Mouse (Mus musculus) liver, adult 2 months (tissue): ENCODE results near the gene Ptpn11. TPM values are rescaled to one million over a fixed set of nuclear protein-coding genes. Genes with fewer than 3 reads are reported as not detected.

Experiments used
- DNase-seq: peaks from one replicate; pipeline ENCODE4 v3.0.0-alpha.2; 2011; ENCODE audit warnings: low read depth, low spot score; ENCODE audit errors: extremely low read depth
- H3K27ac ChIP-seq: fragments of 200-500 bp; replicated peaks from 2 replicates; pipeline ENCODE4 v1.5.1; 2012; ENCODE audit warnings: low read depth, mild to moderate bottlenecking, control low read depth, inconsistent platforms, low read length; ENCODE audit not compliant: insufficient read depth
- H3K27me3 ChIP-seq: fragments of 200-500 bp; 2 replicates; pipeline ENCODE4 v1.6.1; 2012; ENCODE audit warnings: mild to moderate bottlenecking, moderate library complexity, low read length, inconsistent platforms; ENCODE audit not compliant: control insufficient read depth, insufficient read depth
- H3K36me3 ChIP-seq: fragments of 200-500 bp; 2 replicates; pipeline ENCODE4 v1.6.1; 2012; ENCODE audit warnings: low read length, inconsistent platforms; ENCODE audit not compliant: control insufficient read depth, insufficient read depth
- H3K4me1 ChIP-seq: fragments of 200-500 bp; 2 replicates; pipeline ENCODE4 v1.6.1; 2011; ENCODE audit warnings: low read length; ENCODE audit not compliant: control insufficient read depth, insufficient read depth
- H3K4me3 ChIP-seq: fragments of 200-500 bp; 2 replicates; pipeline ENCODE4 v1.5.1; 2011; ENCODE audit warnings: low read depth, mild to moderate bottlenecking, control low read depth, low read length, moderate library complexity; ENCODE audit not compliant: insufficient read depth
- H3K79me2 ChIP-seq: fragments of 200-500 bp; 2 replicates; pipeline ENCODE4 v1.6.1; 2012; ENCODE audit warnings: inconsistent platforms, mild to moderate bottlenecking, low read length, moderate library complexity; ENCODE audit not compliant: control insufficient read depth, insufficient read depth
- H3K9ac ChIP-seq: fragments of 200-500 bp; 2 replicates; pipeline ENCODE4 v1.6.1; 2012; ENCODE audit warnings: low read depth, mild to moderate bottlenecking, control low read depth, inconsistent platforms, low read length
- CTCF ChIP-seq: fragments of 200-500 bp; IDR thresholded peaks from 2 replicates; pipeline ENCODE4 v1.5.1; 2011; ENCODE audit warnings: low read depth, low read length, control low read depth
- POLR2A ChIP-seq: fragments of 200-500 bp; IDR thresholded peaks from 2 replicates; pipeline ENCODE4 v1.6.1; 2011; ENCODE audit warnings: low read length, control low read depth; ENCODE audit not compliant: insufficient read depth; ENCODE audit errors: extremely low read depth
- WGBS: fragments of 180-500 bp; shearing (Covaris S2); methylation state at CpG from one replicate; pipeline ENCODE4 v1.1.7; 2018; 5-methylcytosine and 5-hydroxymethylcytosine counted together
- polyA plus RNA-seq: library from polyadenylated mRNA; depleted of rRNA; stranded (reverse); fragments of >200 nt; gene quantifications from 2 replicates; pipeline ENCODE4 v1.2.3, GENCODE M21; 2012
- total RNA-seq: library from RNA; depleted of rRNA; stranded (reverse); fragments of >200 nt; gene quantifications from 2 replicates; pipeline ENCODE4 v1.2.3, GENCODE M21; 2014

Ptpn11 gene
- total and polyA plus RNA-seq, 2 experiments: 15.6 to 23.1 TPM

- WGBS: 80% methylated on average over 13 of the region's 13 CpGs
- H3K79me2 ChIP-seq: no peaks in the 10 kb centered on the region
- no peaks in the 10 kb centered on the region for H3K27me3 ChIP-seq
- DNase-seq: no peak
- H3K4me1 ChIP-seq: no peaks in the 10 kb centered on the region
- H3K27ac ChIP-seq: no peak overlapping the region
- no peak overlapping the region for H3K4me3 ChIP-seq
- TF ChIP-seq POLR2A: no peak
- TF ChIP-seq CTCF: no peak
- no peaks in the 10 kb centered on the region for H3K36me3 ChIP-seq
- H3K9ac ChIP-seq: no peak overlapping the region
Observed at GRCm38 (mm10) chr5:121119331-121120034, 71.7 kb downstream of the Ptpn11 start.

- no peak for DNase-seq
- no peak for TF ChIP-seq POLR2A
- TF ChIP-seq CTCF: no peak
- H3K9ac ChIP-seq: no peak overlapping the region
- 35% methylated on average over 4 of the region's 4 CpGs for WGBS
- no peak overlapping the region for H3K4me3 ChIP-seq
- no peaks in the 10 kb centered on the region for H3K27me3 ChIP-seq
- H3K36me3 ChIP-seq: no peaks in the 10 kb centered on the region
- H3K4me1 ChIP-seq: no peaks in the 10 kb centered on the region
- no peak overlapping the region for H3K27ac ChIP-seq
- no peaks in the 10 kb centered on the region for H3K79me2 ChIP-seq
Observed at GRCm38 (mm10) chr5:121118345-121118744, 72.9 kb downstream of the Ptpn11 start.

- no peaks in the 10 kb centered on the region for H3K79me2 ChIP-seq
- TF ChIP-seq CTCF (no peak), POLR2A (no peak)
- H3K4me3 ChIP-seq: no peak overlapping the region
- DNase-seq: no peak
- H3K36me3 ChIP-seq: no peaks in the 10 kb centered on the region
- no peaks in the 10 kb centered on the region for H3K4me1 ChIP-seq
- no peak overlapping the region for H3K9ac ChIP-seq
- no peak overlapping the region for H3K27ac ChIP-seq
- WGBS: 63% methylated on average over 3 of the region's 3 CpGs
- no peaks in the 10 kb centered on the region for H3K27me3 ChIP-seq
Observed at GRCm38 (mm10) chr5:121116941-121117340, 74.3 kb downstream of the Ptpn11 start.

DNA sequence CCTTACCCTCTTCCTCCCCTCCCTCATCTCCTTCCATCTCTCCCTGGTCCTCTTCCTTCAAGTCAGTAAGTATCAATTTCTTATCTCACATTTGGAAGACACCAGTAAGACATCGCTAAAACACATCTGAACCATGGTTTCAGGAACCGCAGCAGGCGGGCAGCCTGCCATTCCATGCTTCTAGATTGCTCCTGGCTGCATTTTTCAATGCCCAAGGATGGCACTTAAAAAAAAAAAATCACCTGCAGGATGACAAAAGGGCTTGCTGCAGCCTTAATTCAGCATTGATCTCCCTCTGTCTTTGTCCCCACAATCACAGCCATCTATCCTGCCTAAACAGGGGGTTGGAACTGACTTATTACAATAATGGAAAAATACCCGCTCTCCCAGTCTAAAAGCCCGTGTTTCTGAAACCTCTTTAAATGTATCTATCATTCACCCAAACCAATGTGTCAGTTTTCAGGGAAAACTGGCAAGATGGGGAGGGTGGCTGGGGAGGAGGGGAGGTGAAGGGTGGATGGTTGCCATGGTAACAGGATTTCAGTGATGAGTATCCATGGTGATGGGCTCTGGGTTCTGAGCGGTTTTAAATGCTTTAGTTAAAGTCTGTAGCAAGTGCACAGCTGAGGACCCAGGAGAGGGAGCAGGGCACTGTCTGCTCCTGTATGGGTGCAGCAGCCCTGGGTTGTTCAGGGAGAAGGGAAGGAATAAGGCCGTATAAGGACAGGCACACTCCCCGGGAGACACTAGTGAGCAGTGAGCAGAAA lies 75.6 kb downstream of the Ptpn11 start:
- Histone ChIP-seq H3K27me3 (no peaks in the 10 kb centered on the region), H3K9ac (no peak overlapping the region), H3K79me2 (no peaks in the 10 kb centered on the region), H3K4me3 (no peak overlapping the region), H3K4me1 (no peaks in the 10 kb centered on the region), H3K36me3 (no peaks in the 10 kb centered on the region), H3K27ac (no peak overlapping the region)
- no peak for DNase-seq
- WGBS: 72% methylated on average over 8 of the region's 8 CpGs
- TF ChIP-seq CTCF (no peak), POLR2A (no peak)

- no peaks in the 10 kb centered on the region for H3K27me3 ChIP-seq
- DNase-seq: no peak
- H3K4me3 ChIP-seq: no peak overlapping the region
- no peaks in the 10 kb centered on the region for H3K36me3 ChIP-seq
- TF ChIP-seq CTCF (no peak), POLR2A (no peak)
- H3K79me2 ChIP-seq: no peaks in the 10 kb centered on the region
- H3K27ac ChIP-seq: no peak overlapping the region
- H3K4me1 ChIP-seq: no peaks in the 10 kb centered on the region
- no peak overlapping the region for H3K9ac ChIP-seq
- WGBS: 87% methylated on average over 14 of the region's 14 CpGs
Observed at GRCm38 (mm10) chr5:121114151-121114550, 77.0 kb downstream of the Ptpn11 start.

DNA sequence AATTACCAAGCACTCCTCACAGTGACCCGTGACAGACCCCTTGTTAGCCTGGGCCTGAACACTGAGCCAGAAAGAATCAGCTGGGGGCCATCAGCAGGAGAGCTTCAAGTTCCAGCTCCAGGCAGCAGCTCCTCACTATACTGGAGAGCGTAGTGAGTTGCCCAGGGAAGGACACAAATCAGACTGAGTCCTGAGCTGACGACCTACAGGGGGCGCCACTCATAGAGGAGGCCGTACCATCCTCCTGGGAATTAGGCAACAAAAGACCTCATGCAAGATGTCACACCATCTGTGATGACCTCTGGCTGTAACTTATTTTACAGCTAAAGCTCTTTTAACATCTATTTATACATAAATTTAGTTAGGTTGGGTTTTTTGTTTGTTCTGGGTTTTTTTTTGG lies 78.8 kb downstream of the Ptpn11 start:
- H3K4me3 ChIP-seq: no peak overlapping the region
- H3K27me3 ChIP-seq: no peaks in the 10 kb centered on the region
- no peak overlapping the region for H3K27ac ChIP-seq
- no peak for DNase-seq
- WGBS: 66% methylated on average over 5 of the region's 5 CpGs
- H3K79me2 ChIP-seq: no peaks in the 10 kb centered on the region
- no peak for TF ChIP-seq POLR2A
- peak; percentile 21; the same call in 1 of the 2 replicates for TF ChIP-seq CTCF
- no peak overlapping the region for H3K9ac ChIP-seq
- no peaks in the 10 kb centered on the region for H3K4me1 ChIP-seq
- no peaks in the 10 kb centered on the region for H3K36me3 ChIP-seq
